Mouse (Mus musculus) CH12.LX (cell line): ENCODE measurements around the gene Caskin1. TPM values are rescaled to one million over a fixed set of nuclear protein-coding genes. Genes with fewer than 3 reads are reported as not detected.

ENCODE experiments used
- DNase-seq: peaks from one replicate; pipeline ENCODE4 v3.0.0-alpha.2; 2013; ENCODE audit errors: extremely low read depth
- H3K27ac ChIP-seq: 2 replicates; pipeline ENCODE4 v1.5.1; 2012; ENCODE audit warnings: low read depth, mild to moderate bottlenecking, control low read depth, moderate library complexity; ENCODE audit not compliant: insufficient read depth
- H3K27me3 ChIP-seq: replicated peaks from 2 replicates; pipeline ENCODE3; 2012; ENCODE audit warnings: inconsistent platforms
- H3K36me3 ChIP-seq, 2 experiments: replicated peaks in 1 of 2; 2 replicates each; pipeline versions ENCODE3 to v1.6.1; 2012; ENCODE audit warnings: inconsistent platforms in 1 of 2, low read length in 1 of 2, mild to moderate bottlenecking in 1 of 2, mixed read lengths in 1 of 2, moderate library complexity in 1 of 2; ENCODE audit not compliant: control insufficient read depth in 1 of 2, insufficient read depth in 1 of 2
- H3K4me1 ChIP-seq, 2 experiments: 2 replicates each; pipeline ENCODE4 v1.6.1; 2012; ENCODE audit warnings: inconsistent platforms in 1 of 2, moderate library complexity in 1 of 2; ENCODE audit not compliant: insufficient read depth in 2 of 2, control insufficient read depth in 1 of 2
- H3K4me2 ChIP-seq: 2 replicates; pipeline ENCODE4 v1.6.1; 2012; ENCODE audit warnings: low read depth, mild to moderate bottlenecking, control low read depth; ENCODE audit not compliant: poor library complexity, insufficient read depth, severe bottlenecking
- H3K4me3 ChIP-seq, 3 experiments: fragments of 150-350 bp in 1 of 3; sonication (generic) in 1 of 3; replicated peaks in 1 of 3; 2 replicates each; pipeline versions ENCODE3 to v1.5.1; 2011 to 2012; ENCODE audit warnings: low read depth in 2 of 3, low read length in 2 of 3, mild to moderate bottlenecking in 2 of 3, moderate library complexity in 2 of 3, control low read depth in 1 of 3, improper control_type of control experiment in 1 of 3, inconsistent platforms in 1 of 3, mixed read lengths in 1 of 3; ENCODE audit not compliant: poor library complexity in 1 of 3
- H3K79me2 ChIP-seq: replicated peaks from 2 replicates; pipeline ENCODE4 v1.6.1; 2012; ENCODE audit warnings: mild to moderate bottlenecking, moderate library complexity; ENCODE audit not compliant: control insufficient read depth, poor library complexity, insufficient read depth, severe bottlenecking; ENCODE audit errors: extremely low read depth
- H3K9ac ChIP-seq: 2 replicates; pipeline ENCODE4 v1.6.1; 2012; ENCODE audit warnings: low read depth, mild to moderate bottlenecking, control low read depth, moderate library complexity; ENCODE audit not compliant: insufficient read depth
- H3K9me3 ChIP-seq: replicated peaks from 2 replicates; pipeline ENCODE3; 2012; ENCODE audit warnings: low read length, inconsistent platforms, mixed read lengths
- CTCF ChIP-seq, 2 experiments: IDR thresholded peaks in 1 of 2; conservative IDR thresholded peaks in 1 of 2; 2 replicates each; pipeline ENCODE4 v1.5.1; 2011 to 2012; ENCODE audit warnings: low read depth in 2 of 2, low read length in 2 of 2, improper control_type of control experiment in 1 of 2, inconsistent platforms in 1 of 2, mild to moderate bottlenecking in 1 of 2, moderate library complexity in 1 of 2
- E2F4 ChIP-seq: IDR thresholded peaks from 2 replicates; pipeline ENCODE4 v1.6.1; 2011; ENCODE audit warnings: low read depth, low read length, improper control_type of control experiment; ENCODE audit not compliant: insufficient replicate concordance
- ELF1 ChIP-seq: IDR thresholded peaks from 2 replicates; pipeline ENCODE4 v1.6.1; 2014; ENCODE audit warnings: low read depth, mild to moderate bottlenecking, inconsistent platforms, low read length, improper control_type of control experiment
- EP300 ChIP-seq: IDR thresholded peaks from 2 replicates; pipeline ENCODE4 v1.6.1; 2011; ENCODE audit warnings: low read length, improper control_type of control experiment
- ETS1 ChIP-seq: conservative IDR thresholded peaks from 2 replicates; pipeline ENCODE4 v1.6.1; 2012; ENCODE audit warnings: low read depth, mild to moderate bottlenecking, inconsistent platforms, low read length, improper control_type of control experiment, moderate library complexity
- HCFC1 ChIP-seq: IDR thresholded peaks from 2 replicates; pipeline ENCODE4 v1.6.1; 2012; ENCODE audit warnings: low read depth, mild to moderate bottlenecking, inconsistent platforms, low read length, improper control_type of control experiment
- IRF4 ChIP-seq: IDR thresholded peaks from 2 replicates; pipeline ENCODE4 v1.6.1; 2014; ENCODE audit warnings: low read depth, mild to moderate bottlenecking, inconsistent platforms, low read length, improper control_type of control experiment
- MAFK ChIP-seq: IDR thresholded peaks from 2 replicates; pipeline ENCODE4 v1.6.1; 2011; ENCODE audit warnings: low read length, improper control_type of control experiment; ENCODE audit not compliant: insufficient replicate concordance
- MAX ChIP-seq: IDR thresholded peaks from 2 replicates; pipeline ENCODE4 v1.6.1; 2011; ENCODE audit warnings: low read length, improper control_type of control experiment
- MAZ ChIP-seq: IDR thresholded peaks from 2 replicates; pipeline ENCODE4 v1.6.1; 2012; ENCODE audit warnings: low read depth, mild to moderate bottlenecking, inconsistent platforms, low read length, improper control_type of control experiment, moderate library complexity
- MEF2A ChIP-seq: IDR thresholded peaks from 2 replicates; pipeline ENCODE4 v1.6.1; 2014; ENCODE audit warnings: low read depth, mild to moderate bottlenecking, inconsistent platforms, low read length, improper control_type of control experiment, borderline replicate concordance
- NELFE ChIP-seq: IDR thresholded peaks from 2 replicates; pipeline ENCODE4 v1.6.1; 2011; ENCODE audit warnings: low read depth, low read length, improper control_type of control experiment
- NRF1 ChIP-seq: IDR thresholded peaks from 2 replicates; pipeline ENCODE4 v1.6.1; 2014; ENCODE audit warnings: low read depth, mild to moderate bottlenecking, inconsistent platforms, low read length, improper control_type of control experiment, moderate library complexity
- PAX5 ChIP-seq: IDR thresholded peaks from 2 replicates; pipeline ENCODE4 v1.6.1; 2012; ENCODE audit warnings: low read length, inconsistent platforms, mixed read lengths
- POLR2A ChIP-seq: IDR thresholded peaks from 2 replicates; pipeline ENCODE4 v1.6.1; 2011; ENCODE audit warnings: low read depth, mild to moderate bottlenecking, improper control_type of control experiment, low read length
- POLR2AphosphoS2 ChIP-seq: IDR thresholded peaks from 2 replicates; pipeline ENCODE4 v1.6.1; 2011; ENCODE audit warnings: low read depth, low read length, improper control_type of control experiment
- RAD21 ChIP-seq: IDR thresholded peaks from 2 replicates; pipeline ENCODE4 v1.6.1; 2011; ENCODE audit warnings: low read depth, mild to moderate bottlenecking, low read length, improper control_type of control experiment, moderate library complexity
- RCOR1 ChIP-seq: conservative IDR thresholded peaks from 2 replicates; pipeline ENCODE4 v1.6.1; 2012; ENCODE audit warnings: low read depth, mild to moderate bottlenecking, inconsistent platforms, low read length, improper control_type of control experiment
- TBP ChIP-seq: conservative IDR thresholded peaks from 2 replicates; pipeline ENCODE4 v1.6.1; 2011; ENCODE audit warnings: low read depth, low read length, improper control_type of control experiment
- TCF12 ChIP-seq: IDR thresholded peaks from 2 replicates; pipeline ENCODE4 v1.6.1; 2014; ENCODE audit warnings: low read depth, mild to moderate bottlenecking, inconsistent platforms, low read length, improper control_type of control experiment
- UBTF ChIP-seq: IDR thresholded peaks from 2 replicates; pipeline ENCODE4 v1.6.1; 2012; ENCODE audit warnings: low read depth, mild to moderate bottlenecking, inconsistent platforms, low read length, improper control_type of control experiment, moderate library complexity
- USF1 ChIP-seq: IDR thresholded peaks from 2 replicates; pipeline ENCODE4 v1.6.1; 2014; ENCODE audit warnings: low read depth, mild to moderate bottlenecking, inconsistent platforms, low read length, improper control_type of control experiment
- USF2 ChIP-seq: conservative IDR thresholded peaks from 2 replicates; pipeline ENCODE4 v1.6.1; 2011; ENCODE audit warnings: low read depth, low read length, improper control_type of control experiment
- ZNF384 ChIP-seq: IDR thresholded peaks from 2 replicates; pipeline ENCODE4 v1.6.1; 2012; ENCODE audit warnings: low read depth, low read length, improper control_type of control experiment, inconsistent platforms
- dilution Hi-C: fragments of 300-500 bp; cut with MboI; formaldehyde crosslinking; loops from 2 replicates; pipeline ENCODE4 v1.14.3; 2020; ENCODE audit warnings: low sequenced_read_pairs; ENCODE audit not compliant: extremely low pct_unique_long_range_greater_than_20kb, extremely low pct_ligation_motif_present
- in situ Hi-C: fragments of 300-500 bp; cut with MboI; formaldehyde crosslinking; loops from 3 replicates; pipeline ENCODE4 v1.14.3; 2019; ENCODE audit warnings: low sequenced_read_pairs, low pct_ligation_motif_present, low pct_unique_long_range_greater_than_20kb, mixed read lengths
- polyA plus RNA-seq: library from polyadenylated mRNA; unstranded; fragments of >175 nt; gene quantifications from 2 replicates; pipeline ENCODE4 v1.2.1, GENCODE M21; 2012; ENCODE audit warnings: low read depth; ENCODE audit not compliant: insufficient read length
- total RNA-seq, 2 experiments: library from RNA; depleted of rRNA; stranded (reverse); fragments of 300-350 nt in 1 of 2; fragments of >200 nt in 1 of 2; gene quantifications; 2 replicates each; pipeline ENCODE4 v1.2.3; 2012 to 2014

Gene Caskin1
- total and polyA plus RNA-seq, 3 experiments, result 0.08 to 0.71 TPM; not detected in 1

GRCm38 (mm10) chr17:24524734-24525133 lies 36.3 kb downstream of the Caskin1 start:
- no peak for DNase-seq
- dilution Hi-C loops, result no loop called here
- TF ChIP-seq POLR2AphosphoS2 (no peak), TCF12 (no peak), POLR2A (no peak), NELFE (no peak), HCFC1 (no peak), ZNF384 (no peak), MAFK (no peak), NRF1 (no peak)
- TF ChIP-seq, all 38 proteins: peak for 0
- no peaks in the 10 kb centered on the region for H3K27me3 ChIP-seq
- in situ Hi-C loops, result no loop called here
- peaks cover 5 to 28% of the 10 kb centered on the region in 2 experiments for H3K4me1 ChIP-seq
- H3K4me2 ChIP-seq, result no peak overlapping the region
- H3K9ac ChIP-seq, result no peak overlapping the region
- H3K27ac ChIP-seq, result no peak overlapping the region
- H3K9me3 ChIP-seq, result no peaks in the 10 kb centered on the region
- H3K36me3 ChIP-seq, result peaks cover 23 to 66% of the 10 kb centered on the region in 2 experiments
- peaks cover 77% of the 10 kb centered on the region for H3K79me2 ChIP-seq
- H3K4me3 ChIP-seq, result no peak overlapping the region

GRCm38 (mm10) chr17:24527315-24527714 lies 38.9 kb downstream of the Caskin1 start:
- Histone ChIP-seq H3K4me1 (peaks cover 27 to 49% of the 10 kb centered on the region in 2 experiments), H3K36me3 (peaks cover 24 to 59% of the 10 kb centered on the region in 2 experiments), H3K27ac (peak overlapping the region; percentile 14; the same call in 1 of the 2 replicates), H3K4me3 (peak overlapping the region; percentile 65 to 97 (median 95)), H3K9me3 (no peaks in the 10 kb centered on the region), H3K79me2 (peaks cover 63% of the 10 kb centered on the region), H3K27me3 (no peaks in the 10 kb centered on the region), H3K4me2 (peak overlapping the region; percentile 89), H3K9ac (peak overlapping the region; percentile 88)
- no peak for DNase-seq
- TF ChIP-seq RCOR1 (no peak), NRF1 (0 out of 2 replicates have a peak, but pooled peaks have one; percentile 5)
- dilution Hi-C loops, result no loop called here
- in situ Hi-C loops, result no loop called here

GRCm38 (mm10) chr17:24527723-24528559 lies 39.5 kb downstream of the Caskin1 start, which contains the start of gene Traf7:
Gene Traf7 (minus strand): TSS chr17:24527938.
- H3K79me2 ChIP-seq, result peaks cover 59% of the 10 kb centered on the region
- in situ Hi-C loops, result no loop called here
- H3K4me2 ChIP-seq, result peak within 1 kb of the TSS; percentile 89
- peak within 1 kb of the TSS; percentile 56; the same call in 1 of the 2 replicates for H3K27ac ChIP-seq
- H3K36me3 ChIP-seq, result peaks cover 25 to 56% of the 10 kb centered on the region in 2 experiments
- peak within 1 kb of the TSS; percentile 65 to 97 (median 95) for H3K4me3 ChIP-seq
- DNase-seq, result peak; percentile 100
- peaks cover 29 to 55% of the 10 kb centered on the region in 2 experiments for H3K4me1 ChIP-seq
- H3K9me3 ChIP-seq, result no peaks in the 10 kb centered on the region
- dilution Hi-C loops, result no loop called here
- no peaks in the 10 kb centered on the region for H3K27me3 ChIP-seq
- peak within 1 kb of the TSS; percentile 98 for H3K9ac ChIP-seq
- peak; percentile 100 for TF ChIP-seq POLR2A
- peak; percentile 100 for TF ChIP-seq NELFE
- no peak for TF ChIP-seq RAD21
- TF ChIP-seq UBTF, result no peak
- TF ChIP-seq USF2, result no peak
- peak; percentile 53; the same call in 1 of the 2 replicates for TF ChIP-seq MAX
- TF ChIP-seq ELF1, result peak; percentile 98
- TF ChIP-seq MEF2A, result peak; percentile 26; the same call in 1 of the 2 replicates
- TF ChIP-seq ETS1, result no peak
- TF ChIP-seq MAZ, result 0 out of 2 replicates have a peak, but pooled peaks have one; percentile 58
- TF ChIP-seq MAFK, result no peak
- peak; percentile 99 for TF ChIP-seq TBP
- TF ChIP-seq EP300, result no peak
- no peak for TF ChIP-seq USF1
- TF ChIP-seq PAX5, result no peak
- peak; percentile 68; the same call in 1 of the 2 replicates for TF ChIP-seq IRF4
- no peak for TF ChIP-seq CTCF (conservative IDR thresholded peaks at IDR 0.05 in 1 of 2, IDR thresholded peaks at IDR 0.05 in 1 of 2; ENCODE audit: low read depth in 2 of 2, low read length in 2 of 2)
- 0 out of 2 replicates have a peak, but pooled peaks have one; percentile 60 for TF ChIP-seq E2F4
